Mouse (Mus musculus) ovary, postnatal 36 days (tissue): Measurements from ENCODE around the gene Oaz3.

Source experiments
- DNase-seq: peaks from one replicate; pipeline ENCODE4 v3.0.0; 2022; ENCODE audit warnings: low spot score, mixed read lengths

The Oaz3 gene

GRCm38 (mm10) chr3:94387391-94387790 lies 56.3 kb downstream of the Oaz3 start:
- no peak for DNase-seq

- DNase-seq: no peak
These were observed 57.0 kb downstream of the Oaz3 start for GRCm38 (mm10) chr3:94386671-94387070.

DNA sequence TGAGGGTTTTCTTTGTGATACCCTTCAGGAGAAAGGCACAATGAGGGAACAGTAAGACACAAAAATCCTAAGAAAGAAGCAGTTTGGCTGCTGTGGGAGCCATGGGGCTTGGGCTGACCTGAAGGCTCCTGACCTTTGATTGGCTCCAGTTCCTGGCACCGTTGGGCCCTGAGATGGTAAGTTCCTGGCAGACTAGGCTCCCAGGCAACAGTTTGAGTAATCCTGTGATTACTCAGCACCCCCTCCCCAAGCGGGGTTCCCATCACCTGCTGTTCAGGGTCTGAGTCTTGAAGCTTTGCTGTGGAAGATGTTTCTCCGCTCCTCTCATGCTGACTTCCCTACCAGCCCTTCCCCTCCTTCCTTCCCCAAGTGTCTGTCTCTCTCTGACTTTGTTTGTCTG lies 60.2 kb downstream of the Oaz3 start:
- no peak for DNase-seq
